Mouse (Mus musculus): ENCODE data around the gene B3gnt9.
"Not testable (repeated sequence)": the region's sequence is repeated elsewhere in the genome, so short reads cannot be mapped to it uniquely, and the experiment has no call there.

Gene B3gnt9

GRCm38 (mm10) chr8:105258911-105259720 lies 4.2 kb upstream of the B3gnt9 start:
- peak; percentile 45 for DNase-seq

DNA sequence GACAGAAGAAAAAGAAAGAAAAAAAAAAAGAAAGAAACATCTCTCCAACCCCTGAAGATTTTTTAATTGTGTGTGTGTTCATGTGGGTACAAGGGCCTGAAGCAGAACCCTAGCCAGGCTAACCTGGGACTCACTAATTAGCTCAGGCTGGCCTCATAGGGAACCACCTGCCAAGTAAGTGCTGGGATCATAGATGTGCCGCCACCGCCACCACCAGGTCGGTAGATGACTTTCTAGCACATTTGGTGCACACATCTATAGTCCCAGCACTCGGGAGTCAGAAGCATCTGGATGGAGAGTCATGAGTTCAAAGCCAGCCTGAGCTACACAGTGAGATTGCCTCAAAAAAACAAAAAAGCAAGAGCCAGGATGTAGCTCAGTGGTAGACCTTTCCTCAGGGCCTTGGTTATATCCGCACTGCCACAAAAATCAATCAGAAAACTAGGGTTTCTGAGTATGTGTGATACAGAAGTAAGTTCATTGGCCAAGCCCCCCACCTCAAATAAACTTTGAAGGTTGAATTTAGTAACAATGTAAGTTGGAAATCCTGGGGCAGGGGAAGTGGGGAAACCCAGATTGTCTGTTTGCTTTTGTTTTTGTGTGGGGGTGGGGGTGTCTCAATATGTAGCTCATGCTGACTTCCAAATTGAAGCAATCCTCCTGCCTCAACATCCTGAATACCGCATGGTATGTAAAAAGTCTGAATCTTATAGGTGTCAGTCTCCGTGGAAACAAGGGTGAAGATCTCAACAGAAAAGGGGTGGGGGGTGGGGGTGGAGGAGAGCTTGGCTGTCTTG lies 2.6 kb upstream of the B3gnt9 start:
- no peak for DNase-seq

DNA sequence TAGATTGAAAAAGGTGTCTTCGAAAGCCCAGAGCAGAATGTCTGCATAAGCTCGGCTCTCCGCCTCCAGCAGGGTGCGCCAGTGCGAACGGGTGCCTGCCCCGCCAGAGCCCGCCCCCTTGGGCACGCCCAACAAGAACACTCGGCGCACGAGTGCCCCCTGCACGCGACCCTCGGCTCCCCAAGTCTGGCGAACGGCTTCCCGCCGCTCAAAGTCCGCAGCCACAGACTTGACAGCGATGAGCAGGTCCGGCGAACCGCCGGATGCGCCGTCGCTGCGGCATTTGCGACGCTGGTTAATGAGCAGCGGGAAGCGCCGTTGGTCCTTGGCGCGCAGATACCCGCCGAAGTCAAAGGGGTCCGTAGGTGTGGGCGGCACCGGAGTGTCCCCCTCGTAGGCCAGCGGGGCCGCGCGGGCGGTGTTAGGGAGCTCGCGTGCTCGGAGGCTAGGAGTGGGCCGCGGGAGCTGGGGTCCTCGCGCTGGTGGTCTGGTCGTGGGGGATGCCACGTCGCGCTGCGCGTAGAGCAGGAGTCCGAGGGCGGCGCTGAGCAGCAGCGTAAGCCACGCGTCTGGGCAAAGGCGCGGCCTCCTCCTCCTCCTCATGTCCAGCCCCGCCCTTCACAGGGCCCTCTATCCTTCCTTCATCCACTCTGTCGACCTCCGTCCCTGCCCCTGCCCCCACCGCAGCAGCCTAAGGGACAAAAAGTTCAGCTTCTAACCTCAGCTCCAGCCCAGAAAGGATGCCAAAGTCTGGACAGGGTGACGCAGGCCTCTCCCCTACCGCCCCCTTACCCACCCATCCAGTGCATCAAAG lies 594 bp downstream of the B3gnt9 start:
- peak; percentile 95 for DNase-seq

GRCm38 (mm10) chr8:105253766-105254151 lies 1.2 kb downstream of the B3gnt9 start:
- no peak for DNase-seq

GRCm38 (mm10) chr8:105252680-105253537 lies 2.0 kb downstream of the B3gnt9 start:
- DNase-seq = no peak

GRCm38 (mm10) chr8:105251954-105252353 lies 3.0 kb downstream of the B3gnt9 start:
- no peak for DNase-seq

GRCm38 (mm10) chr8:105241016-105241415 lies 13.9 kb downstream of the B3gnt9 start:
- DNase-seq = no peak

- no peak for DNase-seq
Measured at GRCm38 (mm10) chr8:105237442-105238142, 17.4 kb downstream of the B3gnt9 start.

- DNase-seq = no peak
Measured at GRCm38 (mm10) chr8:105235206-105235605, 19.7 kb downstream of the B3gnt9 start.

GRCm38 (mm10) chr8:105233126-105233935 lies 21.6 kb downstream of the B3gnt9 start:
- DNase-seq = no peak

GRCm38 (mm10) chr8:105232321-105232693 lies 22.6 kb downstream of the B3gnt9 start:
- DNase-seq = not testable (repeated sequence)

DNA sequence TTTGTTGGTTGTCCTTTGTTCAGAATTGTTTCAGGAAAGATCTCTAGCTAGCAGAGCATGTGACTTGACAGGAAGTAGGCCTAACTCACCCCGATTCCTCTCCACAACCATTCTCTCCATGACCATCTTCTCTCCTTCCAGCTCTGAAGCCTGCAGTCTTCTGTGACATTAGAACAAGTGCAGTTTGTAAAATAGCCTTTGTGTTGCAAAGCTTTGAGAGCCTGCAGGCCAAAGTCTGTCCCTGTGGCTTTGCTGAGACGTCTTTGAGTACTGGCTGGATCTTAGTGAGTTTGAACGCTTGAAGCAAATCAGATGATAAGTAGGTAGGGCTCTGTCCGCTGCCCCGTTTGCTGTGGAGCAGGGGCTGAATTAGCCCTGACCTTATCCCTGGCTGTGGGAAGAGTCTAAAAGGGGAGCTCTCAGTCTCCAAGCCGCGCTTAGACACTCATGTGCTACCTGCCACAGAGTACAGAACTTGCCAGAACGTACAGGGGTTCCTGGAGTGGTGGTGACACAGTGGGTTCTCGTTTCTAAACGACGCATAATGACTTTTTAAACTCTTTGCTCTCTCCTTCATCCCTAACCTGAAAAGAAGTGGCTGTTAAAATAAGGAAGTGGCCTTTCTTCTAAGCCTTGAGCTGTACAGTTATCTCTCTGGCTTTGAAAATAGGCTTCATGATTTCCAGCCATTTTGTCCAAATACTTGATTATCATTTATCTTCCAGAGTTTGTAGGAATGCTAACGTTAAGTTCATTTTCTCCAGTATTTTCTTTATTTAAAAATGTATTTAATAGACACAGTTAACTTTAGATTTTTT lies 23.2 kb downstream of the B3gnt9 start:
- no peak for DNase-seq

DNA sequence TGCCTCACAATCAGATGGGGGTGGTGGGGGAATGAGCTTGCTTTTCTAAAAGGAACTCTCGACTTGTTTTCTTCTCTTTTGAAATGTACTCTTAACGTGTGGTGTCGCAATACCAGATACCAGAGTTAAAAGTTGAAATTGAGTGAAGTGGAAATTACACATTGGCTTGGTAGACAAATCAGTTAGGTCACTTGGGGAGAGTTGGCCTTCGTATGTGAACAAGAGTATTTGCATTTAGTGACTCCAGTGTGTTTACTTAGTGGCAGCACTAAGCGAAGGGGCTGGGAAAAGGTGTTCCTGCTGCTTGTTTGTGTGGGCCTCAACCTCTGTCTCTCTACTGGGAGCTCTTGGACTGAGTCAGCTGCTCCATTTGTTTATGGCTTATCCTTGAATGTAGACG lies 29.0 kb downstream of the B3gnt9 start:
- peak; percentile 52 for DNase-seq

GRCm38 (mm10) chr8:105225272-105225593 lies 29.7 kb downstream of the B3gnt9 start:
- no peak for DNase-seq

- DNase-seq = peak; percentile 96
Measured at GRCm38 (mm10) chr8:105224413-105225271, 30.3 kb downstream of the B3gnt9 start, which contains the start of gene D230025D16Rik. Gene D230025D16Rik, plus strand, starts transcription at chr8:105225145.

DNA sequence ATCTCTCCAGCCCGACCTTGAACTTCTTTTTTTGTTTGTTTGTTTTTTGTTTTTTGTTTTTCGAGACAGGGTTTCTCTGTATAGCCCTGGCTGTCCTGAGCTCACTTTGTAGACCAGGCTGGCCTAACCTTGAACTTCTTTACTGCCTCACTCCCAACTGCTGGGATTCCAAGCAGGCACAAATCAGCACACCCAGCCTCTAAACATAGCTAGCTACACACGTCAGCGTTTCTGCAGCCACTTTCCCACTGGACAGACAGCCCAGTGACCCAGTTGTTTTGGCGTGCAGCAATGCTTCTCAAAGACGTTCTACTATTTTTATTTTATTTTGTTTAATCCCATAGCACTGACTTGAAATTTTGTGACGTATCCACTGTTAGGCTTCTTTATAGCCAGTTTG lies 31.1 kb downstream of the B3gnt9 start:
- DNase-seq = peak; percentile 17

DNA sequence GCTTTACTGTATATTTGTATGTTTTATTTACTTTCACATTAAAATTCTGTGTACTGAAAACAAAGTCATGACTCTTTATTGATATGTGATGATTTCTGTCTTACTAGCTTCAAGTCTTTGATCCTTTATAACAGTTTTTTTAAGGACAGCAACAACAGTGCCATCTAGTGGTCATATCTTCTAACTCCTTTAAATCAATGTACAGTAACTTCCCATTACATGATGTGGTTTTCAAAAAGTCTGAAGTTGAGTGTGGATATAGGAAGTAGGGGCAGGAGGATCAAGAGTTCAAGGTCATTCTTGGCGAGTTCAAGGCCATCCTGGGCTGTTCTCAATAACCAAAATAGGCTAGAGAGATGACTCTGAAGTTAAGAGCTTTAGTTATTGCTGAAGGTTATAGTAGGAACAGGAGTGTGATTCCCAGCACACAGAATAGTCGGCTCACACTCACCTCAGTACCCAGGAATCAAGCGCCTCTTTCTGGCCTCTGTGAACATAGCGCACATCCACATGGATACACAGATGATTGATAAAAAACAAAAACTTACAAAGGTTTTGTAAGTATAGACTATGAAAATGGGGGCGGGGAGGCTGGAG lies 36.9 kb downstream of the B3gnt9 start:
- peak; percentile 26 for DNase-seq

GRCm38 (mm10) chr8:105214104-105214503 lies 40.8 kb downstream of the B3gnt9 start:
- DNase-seq = no peak
